Mouse (Mus musculus): Measurements from ENCODE around the gene C130074G19Rik. TPM values are rescaled to one million over a fixed set of nuclear protein-coding genes. Genes with fewer than 3 reads are reported as not detected.
A peak's percentile ranks its signal among the peaks of the same experiment; 100 is the strongest.

The C130074G19Rik gene
- 0.86 and 0.96 TPM in 2 replicates for polyA plus RNA-seq (2014; fragmentation: Nextera tagmentation; extraction: Ambion mirVana)

DNA sequence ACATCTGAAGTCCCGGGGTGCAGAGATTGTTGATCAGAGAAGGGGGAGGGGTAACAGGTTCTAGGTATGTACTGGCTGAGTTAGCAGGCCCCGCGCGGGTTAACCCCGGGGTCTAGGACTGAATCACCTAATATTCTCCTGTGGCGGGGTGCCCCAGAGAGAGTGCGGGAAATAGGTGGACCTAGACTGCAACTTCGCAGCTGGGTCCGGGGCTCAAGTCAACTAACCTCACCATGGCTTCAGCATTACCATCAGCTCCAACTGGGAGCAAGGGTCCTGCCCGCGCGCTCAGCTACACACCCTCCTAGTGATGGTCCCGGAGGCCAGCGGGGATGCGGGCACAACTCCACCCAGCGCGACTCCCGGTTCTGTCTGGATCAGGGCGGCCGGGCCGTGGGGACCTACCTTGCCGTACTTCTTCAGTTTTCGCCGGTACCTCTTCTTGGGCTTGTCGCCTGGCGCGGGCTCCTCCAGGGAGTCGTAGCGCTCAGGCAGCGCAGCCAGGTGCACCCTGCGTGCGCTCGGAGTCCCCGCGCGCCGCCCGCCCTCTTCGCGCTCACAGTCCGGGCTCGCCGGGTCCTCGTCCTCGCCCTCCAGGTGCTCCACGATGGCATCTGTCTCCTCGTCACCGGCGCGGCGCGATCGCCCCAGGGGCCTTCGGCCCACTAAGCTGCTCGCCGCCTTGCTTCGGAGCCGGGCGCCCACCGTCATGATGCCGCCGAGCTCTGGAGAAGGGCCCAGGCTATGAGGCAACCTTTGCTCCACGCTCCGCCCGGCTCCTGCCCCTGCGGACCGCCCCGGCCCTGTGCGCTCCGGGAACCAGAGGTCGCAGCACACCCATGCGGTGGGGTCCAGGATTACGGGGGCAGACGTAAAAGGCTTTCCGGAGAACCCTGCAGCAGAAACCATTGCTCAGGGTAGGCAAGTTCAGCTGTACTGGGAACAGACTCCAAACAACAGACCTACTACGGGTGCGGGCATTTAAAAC, at the start of gene C130074G19Rik:
TSS of gene C130074G19Rik (minus strand) at position 938 of the 988 bp plus-strand sequence.
- Histone ChIP-seq H3K27me3 (ENCODE audit: control insufficient read depth, insufficient read depth, low read length) (peaks cover 28% of the 10 kb centered on the region), H3K4me2 (replicated peaks; ENCODE audit: low read depth, low read length) (peak within 1 kb of the TSS; percentile 86), H3K36me3 (ENCODE audit: control insufficient read depth, insufficient read depth, low read length) (no peaks in the 10 kb centered on the region), H3K9ac (ENCODE audit: low read depth, low read length) (peak within 1 kb of the TSS; percentile 34; the same call in 1 of the 2 replicates), H3K4me1 (replicated peaks; ENCODE audit: control insufficient read depth, insufficient read depth, low read length) (peaks cover 7% of the 10 kb centered on the region), H3K9me3 (ENCODE audit: control insufficient read depth, low read length) (no peaks in the 10 kb centered on the region), H3K27ac (ENCODE audit: low read depth, low read length) (no peak within 1 kb of the TSS), H3K4me3 (ENCODE audit: low read depth, low read length) (peak within 1 kb of the TSS; percentile 31)
- peak; percentile 56 for DNase-seq (ENCODE audit: low spot score)
- 2% methylated on average over 77 of the region's 77 CpGs for WGBS
- peak; percentile 68 for ATAC-seq (ENCODE audit: low FRiP score)

GRCm38 (mm10) chr1:184931097-184931496, 48.1 kb upstream of the C130074G19Rik start:
- Histone ChIP-seq H3K4me2 (replicated peaks; ENCODE audit: low read depth, low read length) (no peak overlapping the region), H3K9ac (ENCODE audit: low read depth, low read length) (no peak overlapping the region), H3K9me3 (ENCODE audit: control insufficient read depth, low read length) (no peaks in the 10 kb centered on the region), H3K4me3 (ENCODE audit: low read depth, low read length) (no peak overlapping the region), H3K27me3 (ENCODE audit: control insufficient read depth, insufficient read depth, low read length) (no peaks in the 10 kb centered on the region), H3K36me3 (ENCODE audit: control insufficient read depth, insufficient read depth, low read length) (no peaks in the 10 kb centered on the region), H3K27ac (ENCODE audit: low read depth, low read length) (no peak overlapping the region), H3K4me1 (replicated peaks; ENCODE audit: control insufficient read depth, insufficient read depth, low read length) (no peaks in the 10 kb centered on the region)
- WGBS = 93% methylated on average over 6 of the region's 6 CpGs
- ATAC-seq (ENCODE audit: low FRiP score) (no peak), DNase-seq (ENCODE audit: low spot score) (no peak)

GRCm38 (mm10) chr1:184928382-184928781, 45.4 kb upstream of the C130074G19Rik start:
- 83% methylated on average over 1 of the region's 1 CpGs for WGBS
- no peak for DNase-seq (ENCODE audit: low spot score)
- H3K9ac ChIP-seq (ENCODE audit: low read depth, low read length) = no peak overlapping the region
- H3K9me3 ChIP-seq (ENCODE audit: control insufficient read depth, low read length) = no peaks in the 10 kb centered on the region
- H3K4me1 ChIP-seq (replicated peaks; ENCODE audit: control insufficient read depth, insufficient read depth, low read length) = no peaks in the 10 kb centered on the region
- no peaks in the 10 kb centered on the region for H3K27me3 ChIP-seq (ENCODE audit: control insufficient read depth, insufficient read depth, low read length)
- no peak overlapping the region for H3K27ac ChIP-seq (ENCODE audit: low read depth, low read length)
- no peaks in the 10 kb centered on the region for H3K36me3 ChIP-seq (ENCODE audit: control insufficient read depth, insufficient read depth, low read length)
- no peak overlapping the region for H3K4me2 ChIP-seq (replicated peaks; ENCODE audit: low read depth, low read length)
- no peak overlapping the region for H3K4me3 ChIP-seq (ENCODE audit: low read depth, low read length)
- ATAC-seq (ENCODE audit: low FRiP score) = no peak

DNA sequence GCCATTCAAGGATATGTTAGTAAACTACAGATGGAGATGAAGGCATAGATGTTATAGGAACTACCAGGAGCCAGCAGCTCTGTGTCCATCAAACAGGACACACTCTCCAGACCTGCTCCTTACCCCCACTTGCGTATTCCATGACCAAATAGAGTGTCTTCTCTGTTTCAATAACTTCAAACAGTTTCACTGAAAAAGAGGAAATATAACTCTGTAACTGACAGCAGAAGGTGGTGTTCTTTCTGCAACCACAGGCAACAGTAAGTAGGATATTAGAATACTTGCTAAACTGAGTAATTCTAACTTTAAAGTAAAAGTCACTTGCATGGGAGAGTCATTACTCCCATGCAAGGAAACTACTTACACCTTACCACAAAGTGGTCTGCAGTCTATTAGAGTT, 44.9 kb upstream of the C130074G19Rik start:
- no peaks in the 10 kb centered on the region for H3K4me1 ChIP-seq (replicated peaks; ENCODE audit: control insufficient read depth, insufficient read depth, low read length)
- DNase-seq (ENCODE audit: low spot score) = no peak
- H3K4me2 ChIP-seq (replicated peaks; ENCODE audit: low read depth, low read length) = no peak overlapping the region
- H3K36me3 ChIP-seq (ENCODE audit: control insufficient read depth, insufficient read depth, low read length) = no peaks in the 10 kb centered on the region
- no peak overlapping the region for H3K9ac ChIP-seq (ENCODE audit: low read depth, low read length)
- WGBS = 96% methylated on average over 1 of the region's 1 CpGs
- no peaks in the 10 kb centered on the region for H3K27me3 ChIP-seq (ENCODE audit: control insufficient read depth, insufficient read depth, low read length)
- H3K4me3 ChIP-seq (ENCODE audit: low read depth, low read length) = no peak overlapping the region
- no peaks in the 10 kb centered on the region for H3K9me3 ChIP-seq (ENCODE audit: control insufficient read depth, low read length)
- H3K27ac ChIP-seq (ENCODE audit: low read depth, low read length) = no peak overlapping the region
- no peak for ATAC-seq (ENCODE audit: low FRiP score)

- ATAC-seq (ENCODE audit: low FRiP score) (no peak), DNase-seq (ENCODE audit: low spot score) (no peak)
- H3K27me3 ChIP-seq (ENCODE audit: control insufficient read depth, insufficient read depth, low read length) = no peaks in the 10 kb centered on the region
- 0 out of 2 replicates have a peak, but pooled peaks cover 3% of the 10 kb centered on the region for H3K36me3 ChIP-seq (ENCODE audit: control insufficient read depth, insufficient read depth, low read length)
- H3K4me3 ChIP-seq (ENCODE audit: low read depth, low read length) = no peak overlapping the region
- no peaks in the 10 kb centered on the region for H3K9me3 ChIP-seq (ENCODE audit: control insufficient read depth, low read length)
- H3K9ac ChIP-seq (ENCODE audit: low read depth, low read length) = no peak overlapping the region
- 88% methylated on average over 13 of the region's 13 CpGs for WGBS
- no peaks in the 10 kb centered on the region for H3K4me1 ChIP-seq (replicated peaks; ENCODE audit: control insufficient read depth, insufficient read depth, low read length)
- H3K4me2 ChIP-seq (replicated peaks; ENCODE audit: low read depth, low read length) = no peak overlapping the region
- no peak overlapping the region for H3K27ac ChIP-seq (ENCODE audit: low read depth, low read length)
Measured at GRCm38 (mm10) chr1:184922824-184923223, 39.8 kb upstream of the C130074G19Rik start.

DNA sequence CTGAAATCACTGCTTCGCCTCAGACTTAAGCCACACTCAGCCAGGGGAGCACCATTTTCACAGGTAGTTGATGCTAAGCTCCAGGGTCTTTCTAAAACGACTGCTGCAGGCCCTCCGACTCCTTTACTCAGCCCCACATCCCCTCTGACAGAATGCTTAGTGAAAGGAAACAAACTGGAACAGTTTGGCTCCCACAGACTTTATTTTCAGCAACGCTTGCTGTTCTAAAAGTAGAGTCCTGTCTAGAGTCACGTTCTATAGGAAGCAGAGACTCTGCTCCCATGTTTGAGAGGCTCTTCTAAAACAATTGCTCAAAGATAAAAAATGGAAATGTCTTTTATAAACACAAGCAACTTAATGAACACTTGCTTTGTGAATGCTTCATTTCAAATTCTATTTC, 37.0 kb upstream of the C130074G19Rik start:
- Histone ChIP-seq H3K9me3 (ENCODE audit: control insufficient read depth, low read length) (no peaks in the 10 kb centered on the region), H3K4me3 (ENCODE audit: low read depth, low read length) (no peak overlapping the region), H3K4me2 (replicated peaks; ENCODE audit: low read depth, low read length) (no peak overlapping the region), H3K27ac (ENCODE audit: low read depth, low read length) (no peak overlapping the region), H3K36me3 (ENCODE audit: control insufficient read depth, insufficient read depth, low read length) (0 out of 2 replicates have a peak, but pooled peaks cover 3% of the 10 kb centered on the region), H3K4me1 (replicated peaks; ENCODE audit: control insufficient read depth, insufficient read depth, low read length) (no peaks in the 10 kb centered on the region), H3K27me3 (ENCODE audit: control insufficient read depth, insufficient read depth, low read length) (no peaks in the 10 kb centered on the region), H3K9ac (ENCODE audit: low read depth, low read length) (no peak overlapping the region)
- 83% methylated on average over 5 of the region's 5 CpGs for WGBS
- DNase-seq (ENCODE audit: low spot score) (no peak), ATAC-seq (ENCODE audit: low FRiP score) (no peak)

DNA sequence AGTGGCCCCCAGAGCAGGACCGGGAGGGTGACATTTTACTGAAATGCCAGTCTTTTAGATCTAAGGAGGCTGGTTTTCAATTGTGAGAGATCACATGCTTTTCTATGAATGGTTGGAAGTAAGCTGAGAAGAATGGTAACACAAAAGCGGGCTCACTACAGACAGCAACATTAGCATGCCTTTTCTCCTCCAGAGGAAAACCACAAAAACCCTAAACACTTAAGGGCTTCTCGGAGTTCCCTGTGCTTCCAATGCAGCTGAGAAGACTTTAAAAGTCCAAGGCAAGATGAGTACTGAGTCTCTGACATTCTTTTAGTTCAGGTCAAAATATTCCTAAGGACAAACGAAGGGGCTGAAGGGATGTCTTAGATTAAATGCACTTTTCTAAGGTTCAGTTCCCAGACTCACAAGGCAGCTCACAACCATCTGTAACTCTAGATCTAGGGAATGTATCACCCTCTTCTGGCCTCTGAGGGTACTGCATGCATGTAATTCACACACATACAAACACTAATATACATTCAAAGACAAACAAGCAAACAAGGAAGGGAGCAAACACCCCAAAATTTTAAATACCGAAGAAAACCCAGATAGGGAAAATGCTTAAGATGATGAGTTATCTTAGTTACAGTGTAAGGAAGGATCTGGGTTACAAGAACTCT, 35.3 kb upstream of the C130074G19Rik start:
- DNase-seq (ENCODE audit: low spot score) = peak; percentile 36
- H3K36me3 ChIP-seq (ENCODE audit: control insufficient read depth, insufficient read depth, low read length) = 0 out of 2 replicates have a peak, but pooled peaks cover 3% of the 10 kb centered on the region
- no peak overlapping the region for H3K27ac ChIP-seq (ENCODE audit: low read depth, low read length)

GRCm38 (mm10) chr1:184912336-184912735, 29.3 kb upstream of the C130074G19Rik start:
- ATAC-seq (ENCODE audit: low FRiP score) (no peak), DNase-seq (ENCODE audit: low spot score) (no peak)
- WGBS = 94% methylated on average over 18 of the region's 18 CpGs
- H3K4me3 ChIP-seq (ENCODE audit: low read depth, low read length) = no peak overlapping the region
- H3K27me3 ChIP-seq (ENCODE audit: control insufficient read depth, insufficient read depth, low read length) = no peaks in the 10 kb centered on the region
- no peak overlapping the region for H3K27ac ChIP-seq (ENCODE audit: low read depth, low read length)
- no peak overlapping the region for H3K4me2 ChIP-seq (replicated peaks; ENCODE audit: low read depth, low read length)
- H3K36me3 ChIP-seq (ENCODE audit: control insufficient read depth, insufficient read depth, low read length) = no peaks in the 10 kb centered on the region
- H3K9ac ChIP-seq (ENCODE audit: low read depth, low read length) = no peak overlapping the region
- H3K4me1 ChIP-seq (replicated peaks; ENCODE audit: control insufficient read depth, insufficient read depth, low read length) = no peaks in the 10 kb centered on the region
- no peaks in the 10 kb centered on the region for H3K9me3 ChIP-seq (ENCODE audit: control insufficient read depth, low read length)

More for the DNA sequence above, 35.3 kb upstream of the C130074G19Rik start:
- Histone ChIP-seq H3K4me1 (replicated peaks; ENCODE audit: control insufficient read depth, insufficient read depth, low read length) (no peaks in the 10 kb centered on the region), H3K27me3 (ENCODE audit: control insufficient read depth, insufficient read depth, low read length) (no peaks in the 10 kb centered on the region), H3K4me2 (replicated peaks; ENCODE audit: low read depth, low read length) (no peak overlapping the region), H3K9me3 (ENCODE audit: control insufficient read depth, low read length) (no peaks in the 10 kb centered on the region), H3K4me3 (ENCODE audit: low read depth, low read length) (no peak overlapping the region), H3K9ac (ENCODE audit: low read depth, low read length) (no peak overlapping the region)
- no peak for ATAC-seq (ENCODE audit: low FRiP score)
- WGBS = 80% methylated on average over 5 of the region's 5 CpGs
